Mouse (Mus musculus) ES-Bruce4 (cell line): ENCODE results near the gene Lrrk1.

Experiments
- CTCF ChIP-seq: IDR thresholded peaks from one replicate; pipeline ENCODE4 v1.8.1; 2011; ENCODE audit warnings: low read depth, low read length
- POLR2A ChIP-seq: IDR thresholded peaks from one replicate; pipeline ENCODE4 v1.8.1; 2011; ENCODE audit warnings: low read length; ENCODE audit not compliant: insufficient read depth

- TF ChIP-seq POLR2A (no peak), CTCF (no peak)
Measured at GRCm38 (mm10) chr7:66238157-66238556, 150.0 kb downstream of the Lrrk1 start.
